Mouse (Mus musculus) lung, postnatal 0 days (tissue): ENCODE results near the gene Naa35. TPM values are rescaled to one million over a fixed set of nuclear protein-coding genes. Genes with fewer than 3 reads are reported as not detected.

Experiments used
- ATAC-seq: fragments of 200-750 bp; cut with Nextera tagmentation; 2 replicates; pipeline ENCODE4 v1.8.0; 2017; ENCODE audit warnings: moderate library complexity
- DNase-seq: peaks from one replicate; pipeline ENCODE4 v3.0.0-alpha.2; 2016; ENCODE audit warnings: low spot score
- H3K27ac ChIP-seq: fragments of 300-500 bp; sonication (generic); 2 replicates; pipeline ENCODE4 v1.5.1; 2014; ENCODE audit warnings: antibody characterized with exemption, mild to moderate bottlenecking, low read length, mixed read lengths
- H3K27me3 ChIP-seq: fragments of 300-500 bp; sonication (generic); replicated peaks from 2 replicates; pipeline ENCODE4 v1.6.1; 2014; ENCODE audit warnings: low read length, mixed read lengths; ENCODE audit not compliant: insufficient read depth
- H3K36me3 ChIP-seq: fragments of 300-500 bp; sonication (generic); 2 replicates; pipeline ENCODE4 v1.6.1; 2014; ENCODE audit warnings: low read length, mixed read lengths; ENCODE audit not compliant: insufficient read depth
- H3K4me1 ChIP-seq: fragments of 300-500 bp; sonication (generic); 2 replicates; pipeline ENCODE4 v1.6.1; 2014; ENCODE audit warnings: antibody characterized with exemption, low read depth, low read length, mixed read lengths; ENCODE audit not compliant: insufficient read depth
- H3K4me2 ChIP-seq: fragments of 300-500 bp; sonication (generic); replicated peaks from 2 replicates; pipeline ENCODE4 v1.6.1; 2014; ENCODE audit warnings: low read depth, mild to moderate bottlenecking, low read length, moderate library complexity, mixed read lengths
- H3K4me3 ChIP-seq: fragments of 300-500 bp; sonication (generic); 2 replicates; pipeline ENCODE4 v1.5.1; 2014; ENCODE audit warnings: low read depth, low read length
- H3K9ac ChIP-seq: fragments of 300-500 bp; sonication (generic); replicated peaks from 2 replicates; pipeline ENCODE4 v1.6.1; 2014; ENCODE audit warnings: low read depth, mild to moderate bottlenecking
- H3K9me3 ChIP-seq: fragments of 300-500 bp; sonication (generic); 2 replicates; pipeline ENCODE4 v1.6.1; 2016; ENCODE audit warnings: low read length, mixed read lengths
- CTCF ChIP-seq: IDR thresholded peaks from 2 replicates; pipeline ENCODE4 v1.5.1; 2016; ENCODE audit warnings: antibody characterized with exemption, mild to moderate bottlenecking
- EP300 ChIP-seq: IDR thresholded peaks from 2 replicates; pipeline ENCODE4 v1.6.1; 2016; ENCODE audit warnings: antibody characterized with exemption, mild to moderate bottlenecking, control low read depth
- WGBS: fragments of 180-500 bp; shearing (Covaris S2); extraction: QIAGEN DNeasy Blood & Tissue Kit; methylation state at CpG from one replicate; pipeline ENCODE4 v1.1.7; 2014; 5-methylcytosine and 5-hydroxymethylcytosine counted together
- polyA plus RNA-seq: library from polyadenylated mRNA; unstranded; fragments of >200 nt; fragmentation: Nextera tagmentation; extraction: Ambion mirVana; gene quantifications from 2 replicates; pipeline ENCODE4 v1.2.1, GENCODE M21; 2015

Gene Naa35
- polyA plus RNA-seq, 1 experiment from 2014 or later: 43.3 TPM

GRCm38 (mm10) chr13:59555613-59556192 is 29.4 kb upstream of the Naa35 start:
- Histone ChIP-seq H3K9me3 (no peaks in the 10 kb centered on the region), H3K36me3 (no peaks in the 10 kb centered on the region), H3K4me3 (peak overlapping the region; percentile 84; the same call in 1 of the 2 replicates), H3K27me3 (no peaks in the 10 kb centered on the region), H3K9ac (no peak overlapping the region), H3K4me2 (peak overlapping the region; percentile 82), H3K27ac (no peak overlapping the region), H3K4me1 (peaks cover 13% of the 10 kb centered on the region; the same call in 1 of the 2 replicates)
- DNase-seq: no peak
- 58% methylated on average over 8 of the region's 8 CpGs for WGBS
- no peak for ATAC-seq
- TF ChIP-seq CTCF (no peak), EP300 (no peak)

GRCm38 (mm10) chr13:59556670-59557069 is 28.4 kb upstream of the Naa35 start:
- H3K9ac ChIP-seq: peak overlapping the region; percentile 59
- no peaks in the 10 kb centered on the region for H3K36me3 ChIP-seq
- H3K27ac ChIP-seq: peak overlapping the region; percentile 85
- no peaks in the 10 kb centered on the region for H3K27me3 ChIP-seq
- peak overlapping the region; percentile 84 for H3K4me3 ChIP-seq
- TF ChIP-seq EP300 (no peak), CTCF (no peak)
- H3K9me3 ChIP-seq: no peaks in the 10 kb centered on the region
- peak overlapping the region; percentile 82 for H3K4me2 ChIP-seq
- H3K4me1 ChIP-seq: peaks cover 13% of the 10 kb centered on the region; the same call in 1 of the 2 replicates
- 3% methylated on average over 22 of the region's 45 CpGs for WGBS
- DNase-seq: peak; percentile 69
- peak; percentile 84 for ATAC-seq

GRCm38 (mm10) chr13:59557185-59557985 is 27.7 kb upstream of the Naa35 start:
- no peaks in the 10 kb centered on the region for H3K27me3 ChIP-seq
- H3K36me3 ChIP-seq: no peaks in the 10 kb centered on the region
- peak; percentile 91 for DNase-seq
- peak overlapping the region; percentile 59 for H3K9ac ChIP-seq
- H3K4me3 ChIP-seq: peak overlapping the region; percentile 84
- peak overlapping the region; percentile 82 for H3K4me2 ChIP-seq
- under 1% methylated on average over 17 of the region's 73 CpGs for WGBS
- no peaks in the 10 kb centered on the region for H3K9me3 ChIP-seq
- peak; percentile 96 for ATAC-seq
- peaks cover 13% of the 10 kb centered on the region; the same call in 1 of the 2 replicates for H3K4me1 ChIP-seq
- TF ChIP-seq CTCF: no peak
- TF ChIP-seq EP300: no peak
- peak overlapping the region; percentile 85 for H3K27ac ChIP-seq

DNA sequence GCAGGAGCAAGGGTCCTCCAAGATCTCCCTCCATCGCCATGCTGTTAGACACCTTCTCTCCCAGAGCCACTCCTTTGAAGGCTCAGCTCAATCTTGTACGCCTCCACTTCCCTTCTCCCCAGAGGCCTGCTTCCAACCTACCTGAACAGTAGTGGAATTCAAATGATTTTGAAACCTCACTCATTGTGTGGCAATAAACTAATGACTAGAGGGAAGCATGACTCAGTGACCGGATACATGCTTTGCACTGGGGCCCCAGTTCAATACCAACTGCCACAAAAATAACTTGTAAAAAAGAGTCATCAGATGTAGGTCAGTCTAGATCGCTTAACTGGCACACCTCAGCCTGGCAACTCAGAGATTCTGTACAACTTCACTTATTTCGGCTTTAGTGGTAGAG is 26.3 kb upstream of the Naa35 start:
- TF ChIP-seq CTCF: no peak
- TF ChIP-seq EP300: no peak
- WGBS: 82% methylated on average over 5 of the region's 5 CpGs
- Histone ChIP-seq H3K4me1 (peaks cover 13% of the 10 kb centered on the region; the same call in 1 of the 2 replicates), H3K4me2 (no peak overlapping the region), H3K4me3 (no peak overlapping the region), H3K9ac (no peak overlapping the region), H3K36me3 (no peaks in the 10 kb centered on the region), H3K9me3 (no peaks in the 10 kb centered on the region), H3K27ac (no peak overlapping the region), H3K27me3 (no peaks in the 10 kb centered on the region)
- no peak for ATAC-seq
- peak; percentile 19 for DNase-seq

- no peaks in the 10 kb centered on the region for H3K36me3 ChIP-seq
Observed at GRCm38 (mm10) chr13:59562471-59562870, 22.6 kb upstream of the Naa35 start.

DNA sequence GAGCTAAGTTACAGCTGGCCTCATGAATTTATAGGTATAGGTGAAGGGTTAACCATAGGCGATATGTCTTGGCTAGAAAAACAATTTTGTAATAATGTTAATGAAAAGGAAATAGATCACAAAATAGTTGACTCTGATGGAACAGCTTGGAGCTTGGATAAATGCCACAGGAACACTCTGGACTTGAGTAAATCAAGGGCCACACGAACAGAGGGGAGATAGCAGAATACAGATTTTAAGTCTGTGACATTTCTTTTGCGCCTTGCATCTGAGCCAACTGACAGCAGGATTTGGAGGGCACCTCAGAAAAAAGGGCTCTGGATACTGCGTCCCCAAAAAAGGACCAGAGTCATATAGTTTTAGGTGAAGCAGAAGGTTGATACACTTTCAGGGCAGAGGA is 20.6 kb upstream of the Naa35 start:
- Histone ChIP-seq H3K9me3 (no peaks in the 10 kb centered on the region), H3K4me3 (no peak overlapping the region), H3K27ac (no peak overlapping the region), H3K9ac (no peak overlapping the region), H3K4me1 (no peaks in the 10 kb centered on the region), H3K27me3 (no peaks in the 10 kb centered on the region), H3K4me2 (no peak overlapping the region), H3K36me3 (no peaks in the 10 kb centered on the region)
- ATAC-seq (peak; percentile 46; the same call in 1 of the 2 replicates), DNase-seq (peak; percentile 56)
- whole genome bisulfite sequencing: 53% methylated on average over 4 of the region's 4 CpGs
- TF ChIP-seq EP300 (no peak), CTCF (no peak)

More at GRCm38 (mm10) chr13:59562471-59562870, 22.6 kb upstream of the Naa35 start:
- no peak overlapping the region for H3K4me3 ChIP-seq
- DNase-seq (peak; percentile 47), ATAC-seq (no peak)
- TF ChIP-seq EP300: no peak
- no peak for TF ChIP-seq CTCF
- no peak overlapping the region for H3K27ac ChIP-seq
- no peaks in the 10 kb centered on the region for H3K27me3 ChIP-seq
- no peak overlapping the region for H3K9ac ChIP-seq
- no peaks in the 10 kb centered on the region for H3K9me3 ChIP-seq
- no peak overlapping the region for H3K4me2 ChIP-seq
- WGBS: 84% methylated on average over 2 of the region's 2 CpGs
- no peaks in the 10 kb centered on the region for H3K4me1 ChIP-seq
